Mouse (Mus musculus) liver, postnatal 0 days (tissue): ENCODE measurements around the gene Sass6.

Source experiments
- CTCF ChIP-seq: sonication (generic); IDR thresholded peaks from 2 replicates; pipeline ENCODE4 v1.5.1; 2016; ENCODE audit warnings: antibody characterized with exemption, low read depth
- EP300 ChIP-seq: IDR thresholded peaks from 2 replicates; pipeline ENCODE4 v1.6.1; 2016; ENCODE audit warnings: antibody characterized with exemption, low read depth, mild to moderate bottlenecking

DNA sequence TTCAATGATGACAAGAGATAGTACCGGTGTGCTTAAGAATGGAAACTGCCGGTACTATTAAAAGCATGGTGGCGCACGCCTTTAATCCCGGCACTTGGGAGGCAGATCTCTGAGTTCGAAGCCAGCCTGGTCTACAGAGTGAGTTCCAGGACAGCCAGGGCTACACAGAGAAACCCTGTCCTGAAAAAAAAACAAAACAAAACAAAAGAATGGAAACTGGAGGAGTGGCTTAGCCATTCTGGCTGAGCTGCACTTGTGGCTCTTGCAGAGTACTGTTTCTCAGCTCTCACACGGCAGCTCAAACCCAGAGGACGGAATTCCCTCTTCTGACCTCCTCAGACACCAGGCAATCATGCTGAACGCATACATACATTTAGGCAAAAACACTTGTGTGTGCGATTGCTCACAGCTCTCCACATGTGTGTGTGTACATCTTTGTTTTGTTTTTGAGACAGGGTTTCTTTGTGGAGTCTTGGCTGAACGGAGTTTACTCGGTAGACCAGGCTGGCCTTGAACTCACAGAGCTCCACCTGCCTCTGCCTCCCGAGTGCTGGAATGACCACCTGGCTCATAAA, 65.2 kb downstream of the Sass6 start:
- no peak for TF ChIP-seq CTCF
- no peak for TF ChIP-seq EP300
